Mouse (Mus musculus): ENCODE results near the gene Eif3a. TPM values are rescaled to one million over a fixed set of nuclear protein-coding genes. Genes with fewer than 3 reads are reported as not detected.

The Eif3a gene
- total and polyA plus RNA-seq, 2 experiments from 2014 or later = 91.9 to 113 TPM

GRCm38 (mm10) chr19:60743767-60744547, 46.5 kb downstream of the Eif3a start:
- no peaks in the 10 kb centered on the region for H3K4me1 ChIP-seq (ENCODE audit: insufficient read depth)
- H3K4me2 ChIP-seq (ENCODE audit: low read depth) = no peak overlapping the region
- no peaks in the 10 kb centered on the region for H3K27me3 ChIP-seq (ENCODE audit: insufficient read depth, low read length)
- no peak overlapping the region for H3K4me3 ChIP-seq (ENCODE audit: low read depth, low read length)
- ATAC-seq = no peak
- H3K9ac ChIP-seq = no peak overlapping the region
- no peaks in the 10 kb centered on the region for H3K36me3 ChIP-seq (ENCODE audit: insufficient read depth)
- no peak for DNase-seq
- no peaks in the 10 kb centered on the region for H3K9me3 ChIP-seq (ENCODE audit: low read length)
- WGBS = 80% methylated on average over 5 of the region's 5 CpGs
- TF ChIP-seq CTCF (IDR thresholded peaks at IDR 0.05; ENCODE audit: low read depth) = no peak
- H3K27ac ChIP-seq (ENCODE audit: low read depth, low read length) = no peak overlapping the region

DNA sequence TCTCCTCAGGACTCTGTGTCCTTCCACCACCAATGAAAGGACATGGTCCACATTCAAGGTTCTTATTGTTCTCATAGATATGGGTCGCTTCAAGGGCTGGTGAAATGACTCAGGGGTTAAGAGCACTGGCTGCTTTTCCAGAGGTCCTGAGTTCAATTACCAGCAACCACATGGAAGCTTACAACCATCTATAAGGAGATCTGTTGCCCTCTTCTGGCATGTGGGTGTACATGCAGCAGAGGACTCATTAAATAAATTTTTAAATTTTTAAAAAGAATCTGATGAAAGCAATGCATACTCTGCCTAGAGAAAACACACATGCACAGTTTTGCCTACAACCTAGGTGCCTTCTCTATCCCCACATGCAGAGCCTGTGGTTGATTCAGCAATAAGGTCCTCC, 49.9 kb downstream of the Eif3a start:
- no peak for TF ChIP-seq CTCF (IDR thresholded peaks at IDR 0.05; ENCODE audit: low read depth)

DNA sequence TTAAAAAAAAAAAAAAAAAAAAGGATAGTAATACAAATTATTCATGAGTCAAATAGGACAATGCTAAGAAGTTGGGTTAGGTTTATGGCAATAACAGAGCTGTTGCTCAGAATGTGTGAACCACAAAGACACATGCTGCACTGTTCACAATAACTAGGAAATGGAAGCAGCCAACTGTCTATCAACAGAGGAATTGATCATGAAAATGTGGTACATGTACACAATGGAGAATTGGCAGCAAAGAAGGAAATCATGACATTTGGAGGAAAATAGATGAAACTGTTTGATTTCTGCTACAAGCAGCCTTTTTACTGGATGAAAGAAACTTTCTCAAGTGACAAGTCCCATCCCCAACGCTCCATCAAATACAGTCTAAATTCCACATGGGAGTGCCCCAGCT, 58.5 kb downstream of the Eif3a start:
- Histone ChIP-seq H3K36me3 (ENCODE audit: insufficient read depth) (no peaks in the 10 kb centered on the region), H3K27ac (ENCODE audit: low read depth, low read length) (no peak overlapping the region), H3K27me3 (ENCODE audit: insufficient read depth, low read length) (no peaks in the 10 kb centered on the region), H3K9ac (no peak overlapping the region), H3K4me3 (ENCODE audit: low read depth, low read length) (no peak overlapping the region), H3K4me2 (ENCODE audit: low read depth) (no peak overlapping the region), H3K4me1 (ENCODE audit: insufficient read depth) (no peaks in the 10 kb centered on the region), H3K9me3 (ENCODE audit: low read length) (no peaks in the 10 kb centered on the region)
- DNase-seq (no peak), ATAC-seq (no peak)
- no peak for TF ChIP-seq CTCF (IDR thresholded peaks at IDR 0.05; ENCODE audit: low read depth)
- WGBS = 77% methylated on average over 1 of the region's 1 CpGs

More for the DNA sequence above, 49.9 kb downstream of the Eif3a start:
- DNase-seq (no peak), ATAC-seq (no peak)
- Histone ChIP-seq H3K9me3 (ENCODE audit: low read length) (no peaks in the 10 kb centered on the region), H3K36me3 (ENCODE audit: insufficient read depth) (no peaks in the 10 kb centered on the region), H3K27ac (ENCODE audit: low read depth, low read length) (no peak overlapping the region), H3K4me1 (ENCODE audit: insufficient read depth) (no peaks in the 10 kb centered on the region), H3K9ac (no peak overlapping the region), H3K4me2 (ENCODE audit: low read depth) (no peak overlapping the region), H3K4me3 (ENCODE audit: low read depth, low read length) (no peak overlapping the region), H3K27me3 (ENCODE audit: insufficient read depth, low read length) (no peaks in the 10 kb centered on the region)
- 73% methylated on average over 1 of the region's 1 CpGs for WGBS

DNA sequence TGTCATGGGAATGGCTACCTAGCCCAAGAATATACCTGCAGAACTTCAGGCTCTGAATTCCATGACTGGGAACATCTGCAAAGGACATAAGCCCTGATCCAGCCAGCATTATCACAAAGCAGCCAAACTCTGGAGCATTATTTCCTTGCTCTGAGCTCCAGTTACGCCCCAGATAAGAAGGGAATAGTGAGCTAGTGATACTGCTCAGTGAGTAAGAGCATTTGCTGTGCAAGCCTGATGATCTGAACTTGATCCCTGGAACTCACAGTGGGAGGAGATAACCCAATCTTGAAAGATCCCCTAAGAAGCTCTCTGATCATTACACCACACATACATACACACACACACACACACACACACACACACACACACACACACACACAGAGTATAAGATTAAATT, 59.2 kb downstream of the Eif3a start:
- H3K9ac ChIP-seq = no peak overlapping the region
- DNase-seq (no peak), ATAC-seq (no peak)
- H3K36me3 ChIP-seq (ENCODE audit: insufficient read depth) = no peaks in the 10 kb centered on the region
- H3K27me3 ChIP-seq (ENCODE audit: insufficient read depth, low read length) = no peaks in the 10 kb centered on the region
- H3K9me3 ChIP-seq (ENCODE audit: low read length) = no peaks in the 10 kb centered on the region
- no peak overlapping the region for H3K4me2 ChIP-seq (ENCODE audit: low read depth)
- no peak for TF ChIP-seq CTCF (IDR thresholded peaks at IDR 0.05; ENCODE audit: low read depth)
- H3K4me3 ChIP-seq (ENCODE audit: low read depth, low read length) = no peak overlapping the region
- H3K27ac ChIP-seq (ENCODE audit: low read depth, low read length) = no peak overlapping the region
- WGBS = 66% methylated on average over 1 of the region's 1 CpGs
- no peaks in the 10 kb centered on the region for H3K4me1 ChIP-seq (ENCODE audit: insufficient read depth)

DNA sequence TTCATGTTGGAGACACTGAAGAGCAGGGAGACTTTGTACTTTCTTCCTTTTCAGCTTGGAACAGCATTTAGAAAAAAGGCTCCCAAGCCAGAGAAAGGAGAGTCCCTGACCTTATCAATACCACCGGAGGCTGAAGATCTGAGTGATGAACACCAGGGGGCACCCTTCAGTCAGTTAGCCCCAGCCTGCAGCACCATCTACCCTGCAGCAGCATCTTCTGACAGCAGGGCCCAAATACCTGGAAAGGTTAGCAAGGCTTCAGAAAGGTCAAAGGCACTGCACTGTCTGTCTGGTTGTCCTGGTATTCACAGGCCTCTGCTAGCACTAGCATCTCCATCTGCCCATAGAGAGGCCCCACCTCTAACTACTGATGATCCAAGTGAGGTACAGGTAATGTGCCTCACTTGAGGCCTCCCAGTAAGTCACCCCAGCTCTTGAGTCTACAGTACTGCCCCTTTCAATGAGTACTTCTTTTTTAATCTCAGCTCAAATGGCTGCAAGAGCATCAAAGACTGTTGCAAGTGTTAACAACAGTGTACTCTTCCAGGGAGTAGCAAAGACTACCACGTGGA, 60.1 kb downstream of the Eif3a start:
- no peaks in the 10 kb centered on the region for H3K4me1 ChIP-seq (ENCODE audit: insufficient read depth)
- H3K27me3 ChIP-seq (ENCODE audit: insufficient read depth, low read length) = no peaks in the 10 kb centered on the region
- H3K9me3 ChIP-seq (ENCODE audit: low read length) = no peaks in the 10 kb centered on the region
- no peak overlapping the region for H3K27ac ChIP-seq (ENCODE audit: low read depth, low read length)
- TF ChIP-seq CTCF (IDR thresholded peaks at IDR 0.05; ENCODE audit: low read depth) = peak; percentile 57
- peak; percentile 10 for DNase-seq
- H3K4me2 ChIP-seq (ENCODE audit: low read depth) = no peak overlapping the region
- no peak overlapping the region for H3K4me3 ChIP-seq (ENCODE audit: low read depth, low read length)
- no peak overlapping the region for H3K9ac ChIP-seq
- no peak for ATAC-seq
- 51% methylated on average over 2 of the region's 2 CpGs for WGBS
- no peaks in the 10 kb centered on the region for H3K36me3 ChIP-seq (ENCODE audit: insufficient read depth)

GRCm38 (mm10) chr19:60716381-60716780, 74.1 kb downstream of the Eif3a start:
- Histone ChIP-seq H3K9ac (no peak overlapping the region), H3K36me3 (ENCODE audit: insufficient read depth) (no peaks in the 10 kb centered on the region), H3K9me3 (ENCODE audit: low read length) (no peaks in the 10 kb centered on the region), H3K4me3 (ENCODE audit: low read depth, low read length) (no peak overlapping the region), H3K27me3 (ENCODE audit: insufficient read depth, low read length) (no peaks in the 10 kb centered on the region), H3K27ac (ENCODE audit: low read depth, low read length) (no peak overlapping the region), H3K4me1 (ENCODE audit: insufficient read depth) (no peaks in the 10 kb centered on the region), H3K4me2 (ENCODE audit: low read depth) (no peak overlapping the region)
- no peak for TF ChIP-seq CTCF (IDR thresholded peaks at IDR 0.05; ENCODE audit: low read depth)
- no peak; the same call in 1 of the 2 replicates for ATAC-seq
- WGBS = 75% methylated on average over 2 of the region's 2 CpGs
- DNase-seq = peak; percentile 29

GRCm38 (mm10) chr19:60712577-60712976, 77.9 kb downstream of the Eif3a start:
- ATAC-seq (no peak), DNase-seq (no peak)
- no peaks in the 10 kb centered on the region for H3K27me3 ChIP-seq (ENCODE audit: insufficient read depth, low read length)
- no peak overlapping the region for H3K9ac ChIP-seq
- H3K4me2 ChIP-seq (ENCODE audit: low read depth) = no peak overlapping the region
- no peaks in the 10 kb centered on the region for H3K36me3 ChIP-seq (ENCODE audit: insufficient read depth)
- H3K4me1 ChIP-seq (ENCODE audit: insufficient read depth) = no peaks in the 10 kb centered on the region
- no peaks in the 10 kb centered on the region for H3K9me3 ChIP-seq (ENCODE audit: low read length)
- H3K4me3 ChIP-seq (ENCODE audit: low read depth, low read length) = no peak overlapping the region
- TF ChIP-seq CTCF (IDR thresholded peaks at IDR 0.05; ENCODE audit: low read depth) = no peak
- H3K27ac ChIP-seq (ENCODE audit: low read depth, low read length) = no peak overlapping the region
- WGBS = 95% methylated on average over 2 of the region's 2 CpGs

Small RNAs within 50 kb of the gene (microRNA-seq; reads per million reads assigned to microRNA genes)
- 0 reads per million in 2 experiments for gene mmu-mir-3084-1

Other genes starting within 250 kb of the Eif3a start
- gene Cacul1, start 209.6 kb downstream of the Eif3a start, total RNA-seq (2014; rRNA removed) = 50.3 and 55.8 TPM in 2 replicates
- 9.6 and 14.4 TPM in 2 replicates for gene Cacul1, start 209.6 kb downstream of the Eif3a start, polyA plus RNA-seq (2015; fragmentation: Nextera tagmentation; extraction: Ambion mirVana)
- 31.2 and 39.8 TPM in 2 replicates for gene Nanos1, start 34.7 kb downstream of the Eif3a start, total RNA-seq (2014; rRNA removed)
- gene Nanos1, start 34.7 kb downstream of the Eif3a start, polyA plus RNA-seq (2015; fragmentation: Nextera tagmentation; extraction: Ambion mirVana) = 13.8 and 16.5 TPM in 2 replicates
- gene Fam45a, start 20.9 kb upstream of the Eif3a start, total RNA-seq (2014; rRNA removed) = 39.6 and 43.4 TPM in 2 replicates
- gene Fam45a, start 20.9 kb upstream of the Eif3a start, polyA plus RNA-seq (2015; fragmentation: Nextera tagmentation; extraction: Ambion mirVana) = 45.6 and 46.4 TPM in 2 replicates
- 5.5 and 7.6 TPM in 2 replicates for gene Sfxn4, start 70.8 kb upstream of the Eif3a start, total RNA-seq (2014; rRNA removed)
- gene Sfxn4, start 70.8 kb upstream of the Eif3a start, polyA plus RNA-seq (2015; fragmentation: Nextera tagmentation; extraction: Ambion mirVana) = 8.5 and 9.6 TPM in 2 replicates
- gene Prdx3, start 83.9 kb upstream of the Eif3a start, total RNA-seq (2014; rRNA removed) = 86.4 and 99.3 TPM in 2 replicates
- 107 and 109 TPM in 2 replicates for gene Prdx3, start 83.9 kb upstream of the Eif3a start, polyA plus RNA-seq (2015; fragmentation: Nextera tagmentation; extraction: Ambion mirVana)
- 10.4 and 12.7 TPM in 2 replicates for gene Grk5, start 99.1 kb upstream of the Eif3a start, total RNA-seq (2014; rRNA removed)
- gene Grk5, start 99.1 kb upstream of the Eif3a start, polyA plus RNA-seq (2015; fragmentation: Nextera tagmentation; extraction: Ambion mirVana) = 1.3 and 1.5 TPM in 2 replicates